Mouse (Mus musculus): ENCODE measurements around the gene Tex2. TPM values are rescaled to one million over a fixed set of nuclear protein-coding genes. Genes with fewer than 3 reads are reported as not detected.

Gene Tex2
- polyA plus RNA-seq, 1 experiment from 2014 or later: 40.1 TPM

DNA sequence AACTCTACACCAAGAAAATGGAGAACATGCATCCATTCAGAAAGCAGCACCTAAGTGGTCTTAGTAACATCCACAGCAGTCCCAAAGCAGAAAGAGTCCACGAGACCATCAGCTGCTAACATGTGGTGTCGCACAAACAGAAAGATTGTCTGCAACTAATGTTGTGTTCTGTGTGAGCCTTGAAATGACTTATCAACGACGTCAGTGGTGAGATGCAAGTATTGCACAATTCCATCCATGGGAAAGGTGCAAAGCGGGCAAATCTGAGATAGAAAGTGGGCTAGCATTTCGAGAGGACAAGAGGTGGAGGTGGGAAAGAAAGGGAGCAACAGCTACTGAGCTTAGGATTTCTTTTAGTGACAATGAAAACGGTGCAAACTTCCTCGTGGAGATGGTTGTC lies 130.4 kb downstream of the Tex2 start:
- no peak overlapping the region for H3K4me2 ChIP-seq (replicated peaks)
- no peak overlapping the region for H3K27ac ChIP-seq
- no peak for ATAC-seq (ENCODE audit: low FRiP score)
- H3K4me1 ChIP-seq (replicated peaks; ENCODE audit: control insufficient read depth, insufficient read depth, low read length): peaks cover 11% of the 10 kb centered on the region
- H3K4me3 ChIP-seq (replicated peaks; ENCODE audit: low read length): no peak overlapping the region
- no peak overlapping the region for H3K9ac ChIP-seq
- no peak for DNase-seq (ENCODE audit: low spot score)
- H3K36me3 ChIP-seq (replicated peaks; ENCODE audit: control insufficient read depth, insufficient read depth): no peaks in the 10 kb centered on the region
- 91% methylated on average over 8 of the region's 8 CpGs for WGBS
- H3K27me3 ChIP-seq (ENCODE audit: control insufficient read depth, insufficient read depth, low read length): no peaks in the 10 kb centered on the region
- no peaks in the 10 kb centered on the region for H3K9me3 ChIP-seq (ENCODE audit: control insufficient read depth, low read length)

DNA sequence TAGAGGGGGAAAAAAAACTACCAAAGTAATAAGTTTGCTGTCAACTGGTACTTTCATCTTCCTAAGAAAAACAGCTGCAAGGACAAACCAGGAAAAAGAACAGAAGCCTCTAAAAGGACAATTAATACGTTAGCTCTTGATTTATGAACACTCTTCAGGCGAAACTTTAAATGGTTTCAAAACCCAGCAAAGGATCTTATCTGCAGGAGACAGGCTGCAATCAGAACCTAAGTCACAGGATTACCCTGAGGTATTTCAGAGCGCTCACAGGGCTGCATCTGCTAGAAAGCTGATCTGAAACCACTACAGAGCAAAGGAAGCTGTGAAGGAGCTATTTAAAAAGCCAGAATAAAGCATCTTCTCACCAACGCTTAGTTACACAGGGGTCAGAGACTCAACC lies 131.6 kb downstream of the Tex2 start:
- peaks cover 11% of the 10 kb centered on the region for H3K4me1 ChIP-seq (replicated peaks; ENCODE audit: control insufficient read depth, insufficient read depth, low read length)
- no peak for ATAC-seq (ENCODE audit: low FRiP score)
- no peak overlapping the region for H3K9ac ChIP-seq
- no peaks in the 10 kb centered on the region for H3K27me3 ChIP-seq (ENCODE audit: control insufficient read depth, insufficient read depth, low read length)
- H3K27ac ChIP-seq: no peak overlapping the region
- H3K9me3 ChIP-seq (ENCODE audit: control insufficient read depth, low read length): no peaks in the 10 kb centered on the region
- 82% methylated on average over 4 of the region's 4 CpGs for WGBS
- H3K36me3 ChIP-seq (replicated peaks; ENCODE audit: control insufficient read depth, insufficient read depth): no peaks in the 10 kb centered on the region
- H3K4me3 ChIP-seq (replicated peaks; ENCODE audit: low read length): no peak overlapping the region
- DNase-seq (ENCODE audit: low spot score): no peak
- H3K4me2 ChIP-seq (replicated peaks): no peak overlapping the region

DNA sequence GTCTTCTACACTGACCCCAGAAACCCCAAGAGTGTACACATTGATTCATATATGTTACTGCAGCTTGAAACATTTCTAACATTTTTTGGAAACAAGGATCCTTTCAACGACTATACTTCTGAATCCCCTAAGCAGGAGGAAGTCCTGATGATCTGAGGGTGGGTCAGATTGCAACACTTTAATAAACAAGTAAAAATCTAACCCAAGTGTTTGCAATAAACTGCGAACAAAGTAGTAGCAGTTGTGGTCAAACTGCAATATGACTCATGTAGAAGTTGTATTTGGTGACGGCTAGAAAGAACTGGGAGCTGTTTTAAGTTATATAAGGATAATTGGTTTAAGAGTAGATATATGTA lies 132.7 kb downstream of the Tex2 start:
- DNase-seq (ENCODE audit: low spot score): no peak
- no peak for ATAC-seq (ENCODE audit: low FRiP score)
- WGBS: 90% methylated on average over 3 of the region's 3 CpGs
- 0 out of 2 replicates have a peak, but pooled peaks cover 3% of the 10 kb centered on the region for H3K4me1 ChIP-seq (replicated peaks; ENCODE audit: control insufficient read depth, insufficient read depth, low read length)
- H3K9me3 ChIP-seq (ENCODE audit: control insufficient read depth, low read length): no peaks in the 10 kb centered on the region
- no peak overlapping the region for H3K27ac ChIP-seq
- no peak overlapping the region for H3K9ac ChIP-seq
- no peak overlapping the region for H3K4me3 ChIP-seq (replicated peaks; ENCODE audit: low read length)
- H3K4me2 ChIP-seq (replicated peaks): no peak overlapping the region
- H3K36me3 ChIP-seq (replicated peaks; ENCODE audit: control insufficient read depth, insufficient read depth): no peaks in the 10 kb centered on the region
- no peaks in the 10 kb centered on the region for H3K27me3 ChIP-seq (ENCODE audit: control insufficient read depth, insufficient read depth, low read length)

DNA sequence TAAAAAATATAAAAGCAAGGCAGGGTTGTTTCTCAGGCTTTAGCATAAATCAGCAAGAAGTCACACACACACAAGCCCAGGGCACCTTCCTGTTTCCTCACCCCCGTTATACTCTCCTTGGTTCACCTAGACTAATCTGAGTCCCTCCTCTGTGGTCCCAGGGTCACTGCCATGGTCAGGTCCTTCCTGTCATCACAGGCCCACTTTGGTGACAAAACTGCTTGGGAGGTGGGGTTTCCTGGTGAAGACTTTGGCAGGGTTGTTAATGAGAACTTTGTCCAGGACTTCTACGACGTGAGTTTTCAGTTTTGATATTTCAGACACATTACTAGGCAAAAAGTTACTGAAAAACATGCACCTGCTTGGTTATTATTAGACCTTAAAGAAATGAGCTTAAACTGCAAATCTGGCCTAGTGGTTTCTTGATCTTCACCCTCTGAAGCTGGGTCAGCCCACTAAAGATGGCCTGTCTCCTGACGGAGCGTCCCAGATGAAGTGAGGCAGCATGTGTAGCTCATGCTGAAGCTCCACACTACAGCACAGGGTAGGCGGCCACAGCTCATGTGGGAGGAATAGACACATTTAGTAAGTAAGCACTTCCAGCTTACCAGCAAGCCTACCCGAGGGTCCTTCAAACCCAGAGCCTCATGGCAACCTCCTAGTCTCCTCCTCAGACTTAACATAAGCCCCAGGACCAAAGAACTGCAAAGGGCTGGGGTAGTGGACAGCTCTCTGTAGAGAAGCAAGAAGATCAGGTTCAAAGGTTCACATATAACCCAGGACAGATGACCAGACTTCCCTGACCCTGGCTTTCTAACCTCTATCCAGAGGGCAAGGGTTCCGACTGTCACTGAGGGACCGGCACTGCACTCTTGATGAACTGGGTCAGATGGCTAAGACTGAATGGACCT lies 133.3 kb downstream of the Tex2 start:
- no peak overlapping the region for H3K4me3 ChIP-seq (replicated peaks; ENCODE audit: low read length)
- DNase-seq (ENCODE audit: low spot score) (no peak), ATAC-seq (ENCODE audit: low FRiP score) (no peak)
- H3K4me1 ChIP-seq (replicated peaks; ENCODE audit: control insufficient read depth, insufficient read depth, low read length): 0 out of 2 replicates have a peak, but pooled peaks cover 3% of the 10 kb centered on the region
- 87% methylated on average over 9 of the region's 9 CpGs for WGBS
- H3K36me3 ChIP-seq (replicated peaks; ENCODE audit: control insufficient read depth, insufficient read depth): no peaks in the 10 kb centered on the region
- no peak overlapping the region for H3K9ac ChIP-seq
- no peaks in the 10 kb centered on the region for H3K27me3 ChIP-seq (ENCODE audit: control insufficient read depth, insufficient read depth, low read length)
- H3K27ac ChIP-seq: no peak overlapping the region
- H3K9me3 ChIP-seq (ENCODE audit: control insufficient read depth, low read length): no peaks in the 10 kb centered on the region
- no peak overlapping the region for H3K4me2 ChIP-seq (replicated peaks)

DNA sequence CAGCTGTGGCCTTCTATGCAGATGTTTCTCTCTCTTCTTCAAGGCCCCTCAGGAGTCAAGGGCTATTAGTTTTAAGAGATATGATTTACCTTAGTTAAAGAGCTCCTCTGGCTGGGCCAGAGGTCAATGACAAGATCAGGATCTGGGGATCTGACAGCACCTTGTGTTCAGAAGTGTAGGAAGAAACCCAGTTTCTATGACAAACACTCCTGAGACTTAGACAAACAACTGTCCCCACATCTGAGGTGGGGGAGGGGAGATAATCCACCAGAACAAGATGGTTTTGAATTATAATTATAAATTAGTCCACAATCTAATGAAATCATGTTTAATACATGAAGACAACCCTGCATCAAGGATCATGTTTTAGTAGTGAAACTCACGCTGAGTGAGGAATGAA lies 134.5 kb downstream of the Tex2 start:
- 22% methylated on average over 1 of the region's 1 CpGs for WGBS
- no peak for DNase-seq (ENCODE audit: low spot score)
- Histone ChIP-seq H3K36me3 (replicated peaks; ENCODE audit: control insufficient read depth, insufficient read depth) (no peaks in the 10 kb centered on the region), H3K9ac (no peak overlapping the region), H3K27me3 (ENCODE audit: control insufficient read depth, insufficient read depth, low read length) (no peaks in the 10 kb centered on the region), H3K27ac (no peak overlapping the region), H3K4me2 (replicated peaks) (no peak overlapping the region), H3K9me3 (ENCODE audit: control insufficient read depth, low read length) (no peaks in the 10 kb centered on the region), H3K4me3 (replicated peaks; ENCODE audit: low read length) (no peak overlapping the region), H3K4me1 (replicated peaks; ENCODE audit: control insufficient read depth, insufficient read depth, low read length) (0 out of 2 replicates have a peak, but pooled peaks cover 3% of the 10 kb centered on the region)
- no peak for ATAC-seq (ENCODE audit: low FRiP score)

DNA sequence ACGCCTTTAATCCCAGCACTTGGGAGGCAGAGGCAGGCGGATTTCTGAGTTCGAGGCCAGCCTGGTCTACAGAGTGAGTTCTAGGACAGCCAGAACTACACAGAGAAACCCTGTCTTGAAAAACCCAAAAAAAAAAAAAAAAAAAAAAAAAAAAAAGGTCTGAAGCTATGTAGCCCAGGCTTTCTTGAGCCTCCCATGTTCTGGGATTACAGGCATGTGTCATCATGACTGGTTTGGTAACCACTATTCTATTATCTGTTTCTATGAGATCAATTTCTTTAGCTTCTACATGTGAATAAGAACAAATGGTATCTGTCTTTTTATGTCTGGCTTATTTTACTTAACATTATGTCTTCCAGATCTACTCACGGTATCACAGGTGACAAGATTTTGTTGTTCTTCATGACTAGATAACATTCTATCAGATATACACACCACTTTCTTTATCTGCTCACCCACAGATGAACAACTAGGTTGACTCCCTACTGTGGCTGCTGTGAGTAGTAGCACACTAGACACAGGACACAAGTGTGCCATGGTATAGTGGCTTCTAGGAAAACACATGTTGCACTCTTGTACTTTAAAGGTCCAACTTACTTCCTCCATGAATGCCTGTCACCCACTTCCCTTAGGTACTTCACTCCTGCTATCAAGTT lies 135.6 kb downstream of the Tex2 start:
- DNase-seq (ENCODE audit: low spot score) (no peak), ATAC-seq (ENCODE audit: low FRiP score) (no peak)
- Histone ChIP-seq H3K9me3 (ENCODE audit: control insufficient read depth, low read length) (no peaks in the 10 kb centered on the region), H3K4me1 (replicated peaks; ENCODE audit: control insufficient read depth, insufficient read depth, low read length) (0 out of 2 replicates have a peak, but pooled peaks cover 3% of the 10 kb centered on the region), H3K4me2 (replicated peaks) (no peak overlapping the region), H3K36me3 (replicated peaks; ENCODE audit: control insufficient read depth, insufficient read depth) (no peaks in the 10 kb centered on the region), H3K4me3 (replicated peaks; ENCODE audit: low read length) (no peak overlapping the region), H3K9ac (no peak overlapping the region), H3K27ac (no peak overlapping the region), H3K27me3 (ENCODE audit: control insufficient read depth, insufficient read depth, low read length) (no peaks in the 10 kb centered on the region)
- WGBS: 97% methylated on average over 3 of the region's 4 CpGs

DNA sequence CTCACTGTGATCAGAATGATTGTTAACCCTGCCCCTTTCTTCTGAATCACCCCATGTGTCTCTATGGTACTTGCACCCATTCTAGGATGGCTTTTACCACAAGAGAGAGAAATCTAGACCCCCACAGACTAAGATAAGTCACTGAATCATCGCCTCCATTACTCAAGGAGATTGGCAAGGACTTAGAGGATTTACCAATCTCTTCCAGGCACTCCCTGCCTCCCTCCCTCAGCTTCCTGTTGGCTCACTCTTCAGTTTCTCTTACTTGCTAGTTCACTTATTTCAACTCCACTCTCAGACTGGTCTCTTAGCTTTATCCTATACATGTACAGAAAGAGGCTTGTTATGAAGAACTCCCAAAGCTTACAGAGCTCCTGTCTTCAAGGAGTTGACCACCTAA lies 137.9 kb downstream of the Tex2 start:
- WGBS: 95% methylated on average over 1 of the region's 1 CpGs
- no peaks in the 10 kb centered on the region for H3K9me3 ChIP-seq (ENCODE audit: control insufficient read depth, low read length)
- no peak for ATAC-seq (ENCODE audit: low FRiP score)

DNA sequence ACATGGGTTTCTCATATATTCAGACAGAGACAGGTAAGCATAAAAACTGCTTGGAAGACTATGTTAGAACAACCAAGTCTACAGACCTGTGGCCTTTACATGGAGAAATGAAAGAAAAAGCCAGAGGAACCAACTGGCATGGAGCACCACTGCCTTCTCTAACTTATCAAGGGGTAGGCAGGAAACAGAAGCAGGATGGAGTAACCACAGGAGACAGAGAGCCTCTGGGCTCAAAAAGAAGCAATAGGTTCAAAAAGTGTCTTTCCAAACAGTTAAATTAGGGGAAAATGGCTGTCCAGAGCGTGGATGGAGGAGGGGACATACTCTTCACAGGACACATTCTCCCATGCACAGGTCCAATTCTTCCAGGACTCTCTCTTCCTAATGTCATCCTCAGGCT lies 141.6 kb downstream of the Tex2 start:
- ATAC-seq (ENCODE audit: low FRiP score) (no peak), DNase-seq (ENCODE audit: low spot score) (no peak)
- Histone ChIP-seq H3K4me3 (replicated peaks; ENCODE audit: low read length) (no peak overlapping the region), H3K9ac (no peak overlapping the region), H3K4me1 (replicated peaks; ENCODE audit: control insufficient read depth, insufficient read depth, low read length) (no peaks in the 10 kb centered on the region), H3K27ac (no peak overlapping the region), H3K36me3 (replicated peaks; ENCODE audit: control insufficient read depth, insufficient read depth) (no peaks in the 10 kb centered on the region), H3K4me2 (replicated peaks) (no peak overlapping the region), H3K27me3 (ENCODE audit: control insufficient read depth, insufficient read depth, low read length) (no peaks in the 10 kb centered on the region), H3K9me3 (ENCODE audit: control insufficient read depth, low read length) (no peaks in the 10 kb centered on the region)
- 95% methylated on average over 1 of the region's 1 CpGs for WGBS

More for the DNA sequence above, 137.9 kb downstream of the Tex2 start:
- no peak overlapping the region for H3K9ac ChIP-seq
- DNase-seq (ENCODE audit: low spot score): no peak
- no peaks in the 10 kb centered on the region for H3K36me3 ChIP-seq (replicated peaks; ENCODE audit: control insufficient read depth, insufficient read depth)
- no peak overlapping the region for H3K4me3 ChIP-seq (replicated peaks; ENCODE audit: low read length)
- H3K4me1 ChIP-seq (replicated peaks; ENCODE audit: control insufficient read depth, insufficient read depth, low read length): 0 out of 2 replicates have a peak, but pooled peaks cover 3% of the 10 kb centered on the region
- H3K4me2 ChIP-seq (replicated peaks): no peak overlapping the region
- H3K27me3 ChIP-seq (ENCODE audit: control insufficient read depth, insufficient read depth, low read length): no peaks in the 10 kb centered on the region
- no peak overlapping the region for H3K27ac ChIP-seq

DNA sequence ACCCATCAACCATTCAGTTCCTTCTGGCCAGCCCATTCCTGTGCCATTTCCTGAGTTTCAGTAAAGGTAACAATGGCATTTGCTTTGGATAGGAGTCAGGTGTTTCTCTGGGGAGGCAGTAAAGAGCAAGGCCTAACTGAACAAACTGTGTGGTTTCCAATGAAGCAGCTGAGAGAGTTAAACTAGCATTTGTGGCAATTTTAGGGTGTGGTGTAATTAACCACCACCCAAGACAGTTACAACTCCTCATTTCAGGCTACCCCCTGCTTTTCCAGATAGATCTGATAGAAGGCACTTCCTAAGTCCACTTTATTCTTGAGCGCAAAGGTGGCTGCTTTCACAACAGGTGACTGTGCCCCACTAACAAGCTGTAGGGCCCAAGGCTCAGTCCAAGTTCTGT lies 144.7 kb downstream of the Tex2 start:
- no peak overlapping the region for H3K4me3 ChIP-seq (replicated peaks; ENCODE audit: low read length)
- no peak overlapping the region for H3K27ac ChIP-seq
- ATAC-seq (ENCODE audit: low FRiP score) (no peak), DNase-seq (ENCODE audit: low spot score) (no peak)
- H3K27me3 ChIP-seq (ENCODE audit: control insufficient read depth, insufficient read depth, low read length): no peaks in the 10 kb centered on the region
- H3K9ac ChIP-seq: no peak overlapping the region
- no peaks in the 10 kb centered on the region for H3K4me1 ChIP-seq (replicated peaks; ENCODE audit: control insufficient read depth, insufficient read depth, low read length)
- H3K4me2 ChIP-seq (replicated peaks): no peak overlapping the region
- no peaks in the 10 kb centered on the region for H3K36me3 ChIP-seq (replicated peaks; ENCODE audit: control insufficient read depth, insufficient read depth)
- WGBS: 97% methylated on average over 1 of the region's 1 CpGs
- H3K9me3 ChIP-seq (ENCODE audit: control insufficient read depth, low read length): no peaks in the 10 kb centered on the region

Measured in hindbrain, embryonic 14.5 days (tissue).